Mouse (Mus musculus) myocyte (in vitro differentiated cells): Measurements from ENCODE around the gene Slc22a17. TPM values are rescaled to one million over a fixed set of nuclear protein-coding genes. Genes with fewer than 3 reads are reported as not detected.
"Not testable (repeated sequence)": the region's sequence is repeated elsewhere in the genome, so short reads cannot be mapped to it uniquely, and the experiment has no call there.

Experiments
- H3K27me3 ChIP-seq: one replicate; pipeline ENCODE4 v1.6.1; 2011; ENCODE audit not compliant: control insufficient read depth, insufficient read depth, insufficient read length
- H3K36me3 ChIP-seq: one replicate; pipeline ENCODE4 v1.6.1; 2011; ENCODE audit not compliant: control insufficient read depth, insufficient read depth
- H3K4me2 ChIP-seq: one replicate; pipeline ENCODE4 v1.6.1; 2011; ENCODE audit warnings: low read depth, control low read depth
- H3K4me3 ChIP-seq: one replicate; pipeline ENCODE4 v1.5.1; 2011; ENCODE audit warnings: mild to moderate bottlenecking, control low read depth, moderate library complexity
- H3K79me2 ChIP-seq: one replicate; pipeline ENCODE4 v1.6.1; 2011; ENCODE audit not compliant: control insufficient read depth, insufficient read depth
- H3ac ChIP-seq: one replicate; pipeline ENCODE4 v1.6.1; 2011; ENCODE audit not compliant: control insufficient read depth, insufficient read length
- CEBPB ChIP-seq: IDR thresholded peaks from 2 replicates; pipeline ENCODE4 v1.6.1; 2011; ENCODE audit warnings: mild to moderate bottlenecking, moderate library complexity; ENCODE audit not compliant: poor library complexity, insufficient read depth, severe bottlenecking
- E2F4 ChIP-seq: IDR thresholded peaks from one replicate; pipeline ENCODE4 v1.6.1; 2011; ENCODE audit warnings: mild to moderate bottlenecking, control low read depth, moderate library complexity; ENCODE audit not compliant: insufficient read depth
- MAX ChIP-seq: IDR thresholded peaks from one replicate; pipeline ENCODE4 v1.6.1; 2011; ENCODE audit warnings: low read depth, mild to moderate bottlenecking, control low read depth
- MYOD1 ChIP-seq, 3 experiments: IDR thresholded peaks; one replicate each; pipeline ENCODE4 v1.6.1; 2011; ENCODE audit warnings: control low read depth in 2 of 3, low read depth in 2 of 3, mild to moderate bottlenecking in 2 of 3, moderate library complexity in 1 of 3; ENCODE audit not compliant: insufficient read length in 2 of 3, control insufficient read depth in 1 of 3
- MYOG ChIP-seq, 3 experiments: IDR thresholded peaks; one replicate each; pipeline ENCODE4 v1.6.1; 2011; ENCODE audit warnings: control low read depth in 2 of 3, low read depth in 2 of 3, mild to moderate bottlenecking in 2 of 3; ENCODE audit not compliant: insufficient read length in 2 of 3, control insufficient read depth in 1 of 3, insufficient read depth in 1 of 3
- POLR2A ChIP-seq: IDR thresholded peaks from one replicate; pipeline ENCODE4 v1.6.1; 2011; ENCODE audit warnings: low read depth, mild to moderate bottlenecking, control low read depth, moderate library complexity; ENCODE audit not compliant: insufficient read length
- POLR2AphosphoS2 ChIP-seq: IDR thresholded peaks from one replicate; pipeline ENCODE4 v1.6.1; 2011; ENCODE audit warnings: low read depth, control low read depth; ENCODE audit not compliant: insufficient read length
- REST ChIP-seq: IDR thresholded peaks from one replicate; pipeline ENCODE4 v1.6.1; 2011; ENCODE audit warnings: mild to moderate bottlenecking, control low read depth, moderate library complexity; ENCODE audit not compliant: insufficient read depth, insufficient read length
- SRF ChIP-seq: IDR thresholded peaks from one replicate; pipeline ENCODE4 v1.6.1; 2011; ENCODE audit warnings: low read depth; ENCODE audit not compliant: control insufficient read depth, insufficient read length
- TCF12 ChIP-seq: IDR thresholded peaks from one replicate; pipeline ENCODE4 v1.6.1; 2011; ENCODE audit warnings: mild to moderate bottlenecking, control low read depth; ENCODE audit not compliant: poor library complexity, insufficient read depth, severe bottlenecking
- TCF3 ChIP-seq: IDR thresholded peaks from one replicate; pipeline ENCODE4 v1.6.1; 2011; ENCODE audit warnings: low read depth, control low read depth; ENCODE audit not compliant: insufficient read length
- USF1 ChIP-seq: IDR thresholded peaks from one replicate; pipeline ENCODE4 v1.6.1; 2011; ENCODE audit warnings: low read depth, mild to moderate bottlenecking, control low read depth, moderate library complexity
- polyA plus RNA-seq: library from polyadenylated mRNA; unstranded; fragments of >200 nt; fragmentation: generic; extraction: Trizol; gene quantifications from one replicate; pipeline ENCODE4 v1.2.1, GENCODE M21; 2012; ENCODE audit warnings: missing spikeins

Gene Slc22a17
- 0.92 TPM for polyA plus RNA-seq

DNA sequence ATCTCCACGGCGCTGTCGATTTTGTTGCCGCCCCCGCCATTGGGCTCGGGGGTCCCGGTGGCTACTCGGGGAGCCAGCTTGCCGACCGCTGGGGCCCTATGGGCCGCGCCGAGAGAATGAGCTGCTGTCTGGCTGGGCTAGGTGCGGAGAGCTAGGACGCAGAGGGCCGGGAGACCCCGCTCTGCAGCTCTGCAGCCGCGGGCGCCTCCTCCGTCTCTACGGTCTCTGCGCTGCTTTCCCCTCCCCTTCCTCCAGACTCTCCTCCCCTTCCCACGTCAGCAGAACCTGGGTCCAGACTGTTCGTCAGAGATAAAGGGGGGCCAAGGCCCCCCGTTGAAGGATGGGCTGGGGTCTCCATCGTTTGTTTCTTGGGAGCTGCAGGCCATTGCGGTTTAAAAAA, at the start of gene Slc22a17:
Slc22a17 (minus strand) TSS at position 247 of the 400 bp plus-strand sequence.
- Histone ChIP-seq H3K36me3 (no peaks in the 10 kb centered on the region), H3K4me3 (no peak within 1 kb of the TSS)
- TF ChIP-seq E2F4 (no peak), CEBPB (no peak), MYOD1 (IDR thresholded peaks at IDR 0.05; ENCODE audit: control insufficient read depth in 1 of 3, insufficient read length in 2 of 3, low read depth in 2 of 3) (no peak), POLR2A (no peak), TCF3 (no peak)

DNA sequence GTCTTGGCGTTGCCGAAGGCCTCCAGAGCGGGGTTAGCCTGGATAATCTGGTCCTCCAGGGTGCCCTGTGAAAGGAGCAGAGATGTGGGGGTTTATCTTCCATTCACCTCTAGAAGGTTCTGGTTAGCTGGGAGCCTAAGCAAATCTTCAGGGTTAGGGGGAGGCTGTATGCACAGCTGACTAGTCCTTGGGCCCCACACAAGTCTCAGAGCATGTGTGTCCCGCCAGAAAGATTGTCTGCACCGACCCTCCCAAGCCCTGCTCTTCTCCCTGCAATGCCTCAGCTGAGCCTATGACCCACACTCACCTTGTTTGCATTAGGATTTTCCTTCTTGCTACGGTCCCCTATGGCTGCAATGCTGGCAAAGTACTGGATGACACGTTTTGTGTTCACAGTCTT, 49.8 kb upstream of the Slc22a17 start:
- Histone ChIP-seq H3K36me3 (no peaks in the 10 kb centered on the region), H3K4me2 (no peak overlapping the region), H3K4me3 (no peak overlapping the region)

More for the DNA sequence above, at the start of gene Slc22a17:
- Histone ChIP-seq H3ac (no peak within 1 kb of the TSS), H3K79me2 (no peaks in the 10 kb centered on the region), H3K4me2 (no peak within 1 kb of the TSS), H3K27me3 (peaks cover 44% of the 10 kb centered on the region)

GRCm38 (mm10) chr14:54961487-54961886, 48.6 kb upstream of the Slc22a17 start:
- H3K36me3 ChIP-seq = no peaks in the 10 kb centered on the region
- H3K4me3 ChIP-seq = no peak overlapping the region
- no peak overlapping the region for H3ac ChIP-seq
- no peak overlapping the region for H3K4me2 ChIP-seq
- no peaks in the 10 kb centered on the region for H3K79me2 ChIP-seq
- TF ChIP-seq USF1 (no peak), REST (no peak), E2F4 (no peak), POLR2A (no peak), TCF12 (no peak), MYOD1 (IDR thresholded peaks at IDR 0.05; ENCODE audit: control insufficient read depth in 1 of 3, insufficient read length in 2 of 3, low read depth in 2 of 3) (no peak), POLR2AphosphoS2 (no peak)
- peaks cover 54% of the 10 kb centered on the region for H3K27me3 ChIP-seq

More for the DNA sequence above, 49.8 kb upstream of the Slc22a17 start:
- TF ChIP-seq CEBPB = no peak
- TF ChIP-seq POLR2A = no peak
- no peak for TF ChIP-seq E2F4
- TF ChIP-seq MYOD1 (IDR thresholded peaks at IDR 0.05; ENCODE audit: control insufficient read depth in 1 of 3, insufficient read length in 2 of 3, low read depth in 2 of 3) = no peak
- no peak for TF ChIP-seq MAX
- TF ChIP-seq POLR2AphosphoS2 = no peak
- TF ChIP-seq TCF3 = no peak
- no peak for TF ChIP-seq MYOG (IDR thresholded peaks at IDR 0.05; ENCODE audit: control insufficient read depth in 1 of 3, insufficient read depth in 1 of 3, insufficient read length in 2 of 3, low read depth in 2 of 3)
- no peak for TF ChIP-seq REST
- TF ChIP-seq SRF = no peak
- Histone ChIP-seq H3K27me3 (peaks cover 59% of the 10 kb centered on the region), H3K79me2 (no peaks in the 10 kb centered on the region), H3ac (no peak overlapping the region)

DNA sequence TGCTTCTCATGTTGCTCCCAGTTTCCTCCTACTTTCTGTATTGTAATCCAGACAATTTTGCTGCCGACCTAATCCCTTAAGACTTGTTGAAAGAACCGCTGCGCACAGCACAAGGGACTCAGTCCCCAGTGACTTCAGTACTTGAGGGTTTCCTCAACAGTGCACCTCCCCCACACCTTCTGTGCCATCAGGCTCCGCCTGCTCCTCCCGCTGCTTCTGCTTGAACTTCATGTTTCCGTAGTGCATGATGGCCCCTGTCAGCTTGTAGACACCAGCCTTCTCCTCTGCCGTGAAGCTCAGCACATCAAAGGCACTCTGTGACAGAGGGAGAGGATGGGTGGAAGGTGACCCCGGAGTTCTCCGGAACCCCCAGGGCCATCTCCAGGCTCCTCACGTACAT, 47.8 kb upstream of the Slc22a17 start:
- H3K79me2 ChIP-seq = no peaks in the 10 kb centered on the region
- no peak for TF ChIP-seq MYOD1 (IDR thresholded peaks at IDR 0.05; ENCODE audit: control insufficient read depth in 1 of 3, insufficient read length in 2 of 3, low read depth in 2 of 3)
- no peak for TF ChIP-seq POLR2AphosphoS2
- no peak for TF ChIP-seq REST
- TF ChIP-seq TCF12 = no peak
- no peak for TF ChIP-seq TCF3
- no peak for TF ChIP-seq USF1
- no peak for TF ChIP-seq E2F4
- no peak for TF ChIP-seq POLR2A
- no peak for TF ChIP-seq MAX
- no peak for TF ChIP-seq SRF
- no peak for TF ChIP-seq CEBPB
- no peak for TF ChIP-seq MYOG (IDR thresholded peaks at IDR 0.05; ENCODE audit: control insufficient read depth in 1 of 3, insufficient read depth in 1 of 3, insufficient read length in 2 of 3, low read depth in 2 of 3)
- no peaks in the 10 kb centered on the region for H3K36me3 ChIP-seq
- H3K4me3 ChIP-seq = no peak overlapping the region
- no peak overlapping the region for H3ac ChIP-seq
- peaks cover 52% of the 10 kb centered on the region for H3K27me3 ChIP-seq
- H3K4me2 ChIP-seq = no peak overlapping the region

DNA sequence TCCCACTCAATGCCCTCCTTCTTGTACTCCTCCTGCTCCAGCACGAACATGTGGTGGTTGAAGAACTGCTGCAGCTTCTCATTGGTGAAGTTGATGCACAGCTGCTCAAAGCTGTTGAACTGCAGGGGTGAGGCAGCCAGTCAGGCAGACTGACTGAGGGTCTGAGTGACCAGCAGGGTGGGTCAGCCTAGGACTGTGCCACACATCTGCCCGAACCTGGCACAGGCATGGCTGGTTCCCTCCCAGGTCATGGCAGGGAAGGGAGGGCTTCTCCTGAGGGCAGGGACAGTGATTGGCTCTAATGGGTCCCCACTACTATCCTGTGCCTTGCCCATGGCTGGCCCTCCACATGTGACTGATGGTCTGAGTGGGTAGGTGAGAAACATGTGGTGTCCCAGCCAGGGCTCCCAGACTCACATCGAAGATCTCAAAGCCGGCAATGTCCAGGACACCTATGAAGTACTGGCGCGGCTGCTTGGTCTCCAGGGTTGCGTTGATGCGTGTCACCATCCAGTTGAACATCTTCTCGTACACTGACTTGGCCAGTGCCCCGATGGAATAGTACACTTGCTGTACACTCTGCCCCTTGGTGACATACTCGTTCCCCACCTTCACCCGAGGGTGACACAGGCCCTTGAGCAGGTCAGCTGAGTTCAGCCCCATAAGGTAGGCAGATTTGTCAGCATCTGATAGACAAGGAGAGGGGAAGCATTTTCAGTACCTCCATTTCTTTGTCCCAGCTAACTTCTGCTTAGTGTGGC, 47.1 kb upstream of the Slc22a17 start:
- H3K79me2 ChIP-seq, H3K4me2 ChIP-seq, H3K4me3 ChIP-seq, H3ac ChIP-seq, H3K36me3 ChIP-seq: not testable (repeated sequence)
- H3K27me3 ChIP-seq = peaks cover 50% of the 10 kb centered on the region
